Comparison of ENCODE assay signal across 14 mouse cellular contexts in the genomic region with DNA sequence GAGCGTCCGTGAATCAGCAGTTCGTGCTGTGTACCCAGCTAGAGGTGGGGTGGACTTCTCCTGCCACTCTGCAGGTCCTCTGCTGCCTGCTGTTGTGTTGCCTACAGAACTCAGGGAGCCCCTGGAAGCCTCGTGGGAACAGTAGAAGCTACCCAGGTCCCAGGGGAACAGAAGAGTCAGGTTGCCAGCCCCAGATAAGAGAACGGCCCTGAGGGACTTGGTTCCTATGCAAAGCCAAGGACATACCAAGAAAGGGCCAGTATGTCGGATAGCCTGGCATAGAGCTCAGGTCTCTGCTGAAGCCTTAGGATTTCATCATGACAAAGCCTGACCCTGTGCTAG. TPM values are rescaled to one million over a fixed set of nuclear protein-coding genes. Genes with fewer than 3 reads are reported as not detected.
DNase-seq lines count a peak whose midpoint lies in the region; ATAC-seq lines count a peak whose summit lies in the region.
"Had no signal": no experiment of that assay in that cellular context is flagged by ENCODE, and none has a peak within 500 bp of the region (broad histone marks: within the 10 kb centered on the region; RNA-seq: fewer than 3 reads in every experiment).

No protein-coding gene starts in this region.

- H3K9me3 ChIP-seq in hindbrain, embryonic 12.5 days (replicated peaks), result no peaks in the 10 kb centered on the region
- H3K9me3 ChIP-seq in hindbrain, embryonic 10.5 days, result no peaks in the 10 kb centered on the region
- no peaks in the 10 kb centered on the region for H3K9me3 ChIP-seq in hindbrain, embryonic 16.5 days (ENCODE audit: control insufficient read depth, low read length)
- H3K9me3 ChIP-seq: neural tube, embryonic 12.5 days had no signal

- 0 out of 2 replicates have a peak, but pooled peaks have one; percentile 19 for ATAC-seq in hindbrain, embryonic 12.5 days (ENCODE audit: low FRiP score)
- ATAC-seq in hindbrain, embryonic 16.5 days, result no peak
- no peak for ATAC-seq in granulocyte monocyte progenitor cell, adult 5-6 weeks (replicated peaks; ENCODE audit: poor library complexity, severe bottlenecking)
- ATAC-seq: lung, postnatal 0 days had no signal

- DNase-seq in hindbrain, embryonic 10.5 days (ENCODE audit: low spot score), result no peak
- peak; percentile 38 for DNase-seq in thymus, postnatal 4 days
- DNase-seq in thymus, postnatal 0 days (ENCODE audit: low spot score), result no peak
- no peak for DNase-seq in frontal cortex, adult 2 months (ENCODE audit: extremely low spot score in 1 of 2, low spot score in 1 of 2)
- DNase-seq: adrenal gland, postnatal 14 days; heart, postnatal 14 days; kidney, adult 11 months; kidney, postnatal 25 days; layer of hippocampus, postnatal 36 days had no signal

- H3K4me3 ChIP-seq in hindbrain, embryonic 12.5 days, result no peak overlapping the region
- no peak overlapping the region for H3K4me3 ChIP-seq in hindbrain, embryonic 10.5 days
- H3K4me3 ChIP-seq in hindbrain, embryonic 16.5 days (ENCODE audit: low read length), result no peak overlapping the region
- H3K4me3 ChIP-seq: neural tube, embryonic 12.5 days had no signal

- no peaks in the 10 kb centered on the region for H3K36me3 ChIP-seq in hindbrain, embryonic 12.5 days
- H3K36me3 ChIP-seq in hindbrain, embryonic 10.5 days, result no peaks in the 10 kb centered on the region
- H3K36me3 ChIP-seq in hindbrain, embryonic 16.5 days (ENCODE audit: control insufficient read depth, insufficient read depth, low read length), result no peaks in the 10 kb centered on the region
- H3K36me3 ChIP-seq: neural tube, embryonic 12.5 days had no signal

- peak overlapping the region; percentile 20 for H3K4me2 ChIP-seq in hindbrain, embryonic 12.5 days (replicated peaks)
- H3K4me2 ChIP-seq in hindbrain, embryonic 16.5 days (ENCODE audit: low read length), result peak overlapping the region; percentile 27; the same call in 1 of the 2 replicates
- H3K4me2 ChIP-seq: neural tube, embryonic 12.5 days had no signal

- peaks cover 13% of the 10 kb centered on the region for H3K4me1 ChIP-seq in hindbrain, embryonic 12.5 days
- H3K4me1 ChIP-seq in hindbrain, embryonic 10.5 days (replicated peaks), result peaks cover 19% of the 10 kb centered on the region
- H3K4me1 ChIP-seq in hindbrain, embryonic 16.5 days (ENCODE audit: control insufficient read depth, insufficient read depth, low read depth, low read length), result peaks cover 16% of the 10 kb centered on the region

- no peaks in the 10 kb centered on the region for H3K27me3 ChIP-seq in hindbrain, embryonic 12.5 days
- no peaks in the 10 kb centered on the region for H3K27me3 ChIP-seq in hindbrain, embryonic 10.5 days (ENCODE audit: insufficient read depth, poor library complexity, severe bottlenecking)
- H3K27me3 ChIP-seq in hindbrain, embryonic 16.5 days (replicated peaks; ENCODE audit: control insufficient read depth, insufficient read depth, low read length), result no peaks in the 10 kb centered on the region
- H3K27me3 ChIP-seq: neural tube, embryonic 12.5 days had no signal

- H3K27ac ChIP-seq in hindbrain, embryonic 12.5 days, result no peak overlapping the region
- H3K27ac ChIP-seq in hindbrain, embryonic 10.5 days, result no peak overlapping the region; the same call in 1 of the 2 replicates
- H3K27ac ChIP-seq in hindbrain, embryonic 16.5 days (ENCODE audit: low read depth, low read length), result peak overlapping the region; percentile 59; the same call in 1 of the 2 replicates
- H3K27ac ChIP-seq: neural tube, embryonic 12.5 days had no signal

- 41% methylated on average over 6 of the region's 6 CpGs for WGBS in hindbrain, embryonic 12.5 days
- 58% methylated on average over 6 of the region's 6 CpGs for WGBS in hindbrain, embryonic 10.5 days
- 39% methylated on average over 6 of the region's 6 CpGs for WGBS in hindbrain, embryonic 16.5 days

- H3K9ac ChIP-seq in hindbrain, embryonic 12.5 days, result peak overlapping the region; percentile 36
- H3K9ac ChIP-seq in hindbrain, embryonic 16.5 days (ENCODE audit: low read depth, low read length), result peak overlapping the region; percentile 52; the same call in 1 of the 2 replicates
- H3K9ac ChIP-seq: neural tube, embryonic 12.5 days had no signal

RNA-seq across cellular contexts. Expression of a gene that starts 24.0 kb away (rescaled TPM):
- polyA plus RNA-seq in hindbrain, embryonic 12.5 days (2016; fragmentation: Nextera tagmentation; extraction: Ambion mirVana), result 106 and 107 TPM in 2 replicates
- polyA plus RNA-seq in hindbrain, embryonic 10.5 days (2016; fragmentation: Nextera tagmentation; extraction: Ambion mirVana), result 133 and 134 TPM in 2 replicates
- polyA plus RNA-seq in thymus, postnatal 0 days (2015; fragmentation: Nextera tagmentation; extraction: Ambion mirVana), result 177 and 196 TPM in 2 replicates
- polyA plus RNA-seq in hindbrain, embryonic 16.5 days (2015; fragmentation: Nextera tagmentation; extraction: Ambion mirVana), result 121 and 122 TPM in 2 replicates
- 30.2 and 33.3 TPM in 2 replicates for polyA plus RNA-seq in frontal cortex, adult 2 months (2012; rRNA removed)
- 70.1 and 81.1 TPM in 2 replicates for total RNA-seq in granulocyte monocyte progenitor cell, adult 5-6 weeks (2014; fragmentation: Nextera tagmentation)
- total RNA-seq in granulocyte monocyte progenitor cell, adult 5-6 weeks (2017), result 70.1 and 72.9 TPM in 2 replicates

RNA-seq across cellular contexts. Expression of a gene that starts 57.1 kb away (rescaled TPM):
- 228 and 245 TPM in 2 replicates for polyA plus RNA-seq in hindbrain, embryonic 12.5 days (2016; fragmentation: Nextera tagmentation; extraction: Ambion mirVana)
- 205 and 207 TPM in 2 replicates for polyA plus RNA-seq in hindbrain, embryonic 10.5 days (2016; fragmentation: Nextera tagmentation; extraction: Ambion mirVana)
- polyA plus RNA-seq in thymus, postnatal 0 days (2015; fragmentation: Nextera tagmentation; extraction: Ambion mirVana), result 287 and 292 TPM in 2 replicates
- 219 and 224 TPM in 2 replicates for polyA plus RNA-seq in hindbrain, embryonic 16.5 days (2015; fragmentation: Nextera tagmentation; extraction: Ambion mirVana)
- polyA plus RNA-seq in frontal cortex, adult 2 months (2012; rRNA removed), result 234 and 238 TPM in 2 replicates
- 72.9 and 101 TPM in 2 replicates for total RNA-seq in granulocyte monocyte progenitor cell, adult 5-6 weeks (2014; fragmentation: Nextera tagmentation)
- total RNA-seq in granulocyte monocyte progenitor cell, adult 5-6 weeks (2017), result 74.2 and 93.1 TPM in 2 replicates
